Mouse (Mus musculus): Measurements from ENCODE around the gene Rbfox2.
A peak's percentile ranks its signal among the peaks of the same experiment; 100 is the strongest.
"Not testable (repeated sequence)": the region's sequence is repeated elsewhere in the genome, so short reads cannot be mapped to it uniquely, and the experiment has no call there.

Rbfox2 gene

GRCm38 (mm10) chr15:77273947-77274346 is 32.9 kb downstream of the Rbfox2 start:
- DNase-seq (ENCODE audit: low read depth) = no peak

- no peak for DNase-seq (ENCODE audit: low read depth)
Measured at GRCm38 (mm10) chr15:77271285-77271684, 35.5 kb downstream of the Rbfox2 start.

DNA sequence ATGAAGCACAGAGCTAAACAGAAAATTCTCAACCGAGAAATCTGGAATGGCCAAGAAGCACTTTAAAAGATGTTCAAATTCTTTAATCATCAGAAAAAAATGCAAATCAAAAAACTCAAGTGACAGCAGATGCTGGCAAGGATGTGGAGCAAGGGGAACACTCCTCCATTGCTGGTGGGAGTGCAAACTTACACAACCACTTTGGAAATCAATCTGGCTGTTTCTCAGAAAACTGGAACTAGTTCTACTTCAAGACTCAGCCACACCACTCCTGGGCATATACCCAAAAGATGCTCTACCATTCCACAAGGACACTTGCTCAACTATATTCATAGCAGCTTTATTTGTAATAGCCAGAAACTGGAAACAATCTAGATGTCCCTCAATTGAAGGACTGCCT is 37.3 kb downstream of the Rbfox2 start:
- DNase-seq (ENCODE audit: low read depth) = not testable (repeated sequence)

- no peak for DNase-seq (ENCODE audit: low read depth)
Measured at GRCm38 (mm10) chr15:77268415-77268814, 38.4 kb downstream of the Rbfox2 start.

GRCm38 (mm10) chr15:77265318-77265717 is 41.5 kb downstream of the Rbfox2 start:
- no peak for DNase-seq (ENCODE audit: low read depth)

DNA sequence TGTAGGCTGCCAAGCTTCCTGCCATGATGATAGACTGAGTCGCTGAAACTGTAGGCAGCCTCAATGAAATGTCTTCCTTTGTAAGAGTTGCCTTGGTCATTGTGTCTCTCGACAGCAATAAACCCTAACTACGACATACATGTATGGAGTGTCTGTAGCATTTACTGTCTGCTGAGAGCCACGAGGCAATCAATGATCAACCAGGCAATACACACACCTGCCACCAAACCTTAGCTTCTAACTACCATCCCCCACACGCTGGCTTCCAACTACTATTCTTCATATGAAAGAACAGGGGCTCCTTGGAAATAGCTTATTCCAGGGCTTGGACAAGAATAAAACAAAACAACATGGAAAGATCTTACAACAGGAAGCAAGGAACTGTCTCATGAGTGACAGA is 42.5 kb downstream of the Rbfox2 start:
- DNase-seq (ENCODE audit: low read depth) = no peak

GRCm38 (mm10) chr15:77262782-77263181 is 44.0 kb downstream of the Rbfox2 start:
- DNase-seq (ENCODE audit: low read depth) = no peak

GRCm38 (mm10) chr15:77257437-77258229 is 49.2 kb downstream of the Rbfox2 start:
- peak; percentile 8 for DNase-seq (ENCODE audit: low read depth)

DNA sequence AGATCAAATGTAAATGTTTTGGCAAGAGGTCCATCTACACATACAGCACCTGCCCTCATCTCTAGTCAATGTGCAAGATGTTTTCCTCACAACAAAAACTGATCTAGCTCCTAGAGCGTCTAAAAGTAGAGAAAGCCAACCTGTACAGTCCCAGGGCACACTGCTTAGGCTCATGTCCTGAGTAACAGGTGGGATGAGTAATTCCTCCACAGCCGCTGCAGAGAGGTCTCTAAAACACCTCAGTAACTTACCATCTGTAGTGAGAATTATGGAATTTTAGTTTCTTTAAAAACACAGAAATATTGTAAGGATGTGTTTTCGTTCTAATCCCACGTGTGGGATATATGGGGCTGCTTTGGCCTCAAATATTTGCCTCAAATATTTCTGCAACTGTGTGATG is 50.0 kb downstream of the Rbfox2 start:
- DNase-seq (ENCODE audit: low read depth) = no peak

GRCm38 (mm10) chr15:77254636-77255035 is 52.2 kb downstream of the Rbfox2 start:
- no peak for DNase-seq (ENCODE audit: low read depth)

- DNase-seq (ENCODE audit: low read depth) = no peak
Measured at GRCm38 (mm10) chr15:77254128-77254527, 52.7 kb downstream of the Rbfox2 start.

GRCm38 (mm10) chr15:77251706-77252105 is 55.1 kb downstream of the Rbfox2 start:
- no peak for DNase-seq (ENCODE audit: low read depth)

DNA sequence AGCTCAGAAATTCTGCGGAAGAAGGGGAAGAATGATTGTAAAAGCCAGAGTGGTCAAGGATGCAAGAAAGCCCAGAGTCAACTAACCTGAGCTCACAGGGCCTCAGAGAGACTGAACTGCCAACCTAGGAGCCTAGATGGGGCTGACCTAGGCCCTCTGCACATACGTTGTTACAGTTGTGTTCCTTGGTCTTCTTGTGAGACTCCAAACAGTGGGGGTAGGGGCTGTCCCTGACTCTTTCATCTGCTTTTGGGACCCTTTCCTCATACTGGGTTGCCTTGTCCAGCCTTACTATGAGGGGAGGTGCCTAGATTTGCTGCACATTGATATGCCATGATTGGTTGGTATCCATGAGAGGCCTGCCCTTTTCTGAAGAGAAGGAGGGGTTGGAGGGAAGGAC is 56.0 kb downstream of the Rbfox2 start:
- DNase-seq (ENCODE audit: low read depth) = no peak

DNA sequence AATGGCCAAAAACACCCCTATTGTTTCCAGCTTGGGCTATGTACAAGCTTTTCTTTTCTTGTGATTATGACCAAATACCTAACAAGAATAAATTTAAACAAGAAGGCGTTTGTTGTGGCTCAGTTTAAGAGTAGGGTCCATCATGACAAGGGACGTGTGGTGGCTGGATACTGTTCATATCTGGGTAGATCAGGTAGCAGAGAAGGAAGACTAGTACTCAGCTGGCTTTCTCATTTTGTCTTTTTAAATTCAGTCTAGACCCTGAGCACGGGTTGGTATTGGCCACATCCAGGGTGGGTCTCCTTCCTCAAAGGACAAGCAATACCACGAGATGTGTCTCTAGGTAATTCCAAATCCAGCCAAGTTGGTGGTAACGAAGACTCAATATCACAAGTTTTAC is 57.4 kb downstream of the Rbfox2 start:
- DNase-seq (ENCODE audit: low read depth) = no peak

GRCm38 (mm10) chr15:77245418-77246365 is 61.1 kb downstream of the Rbfox2 start:
- DNase-seq (ENCODE audit: low read depth) = no peak

DNA sequence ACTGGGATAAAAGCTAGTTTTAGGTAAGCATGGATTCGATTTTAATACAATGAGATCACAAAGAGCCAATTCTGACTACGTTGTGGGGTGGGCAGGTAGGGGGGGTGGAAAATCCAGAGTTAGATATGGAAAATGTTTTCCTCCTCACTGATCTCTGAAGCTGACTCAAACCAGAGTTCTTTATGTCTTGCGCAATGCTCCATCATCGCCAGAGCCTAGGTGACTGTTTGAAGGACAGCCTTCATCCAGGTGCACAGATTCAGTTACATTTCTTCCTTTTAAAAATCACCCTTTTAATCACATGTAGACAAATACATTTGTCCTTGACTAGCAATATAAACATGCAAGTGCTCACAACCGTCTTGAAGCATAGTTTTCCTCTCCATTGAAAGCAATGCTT is 62.2 kb downstream of the Rbfox2 start:
- DNase-seq (ENCODE audit: low read depth) = no peak

DNA sequence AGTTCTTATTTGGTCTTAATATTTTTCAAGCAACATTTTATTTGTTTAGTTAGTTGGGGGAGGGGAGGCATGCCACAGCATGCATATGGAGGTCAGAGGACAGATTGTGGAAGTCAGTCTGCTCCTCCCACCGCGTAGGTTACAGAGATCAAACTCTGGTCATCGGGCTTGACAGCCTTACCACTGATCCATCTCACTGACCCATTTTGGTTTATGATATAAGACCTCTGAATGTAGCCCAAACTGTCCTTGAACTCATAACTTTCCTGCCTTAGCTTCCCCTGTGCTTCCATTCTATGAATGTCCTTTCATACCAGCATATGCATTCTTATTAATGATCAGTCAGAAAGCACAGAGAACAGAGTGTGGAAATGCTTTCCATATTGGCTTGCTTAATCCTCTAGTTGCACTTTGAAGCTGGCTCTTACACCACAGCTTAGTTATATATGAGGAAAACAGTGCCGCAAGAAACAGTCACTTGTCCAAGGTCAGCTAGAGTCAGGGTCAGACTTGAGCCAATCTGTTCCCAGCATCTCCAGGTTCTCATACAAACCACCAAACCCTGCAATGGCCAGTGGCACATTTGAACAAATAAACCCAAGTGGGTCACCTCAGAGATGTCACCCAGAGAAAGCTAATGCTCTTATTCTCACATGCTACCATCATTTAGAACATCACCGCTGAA is 62.8 kb downstream of the Rbfox2 start:
- DNase-seq (ENCODE audit: low read depth) = no peak

DNA sequence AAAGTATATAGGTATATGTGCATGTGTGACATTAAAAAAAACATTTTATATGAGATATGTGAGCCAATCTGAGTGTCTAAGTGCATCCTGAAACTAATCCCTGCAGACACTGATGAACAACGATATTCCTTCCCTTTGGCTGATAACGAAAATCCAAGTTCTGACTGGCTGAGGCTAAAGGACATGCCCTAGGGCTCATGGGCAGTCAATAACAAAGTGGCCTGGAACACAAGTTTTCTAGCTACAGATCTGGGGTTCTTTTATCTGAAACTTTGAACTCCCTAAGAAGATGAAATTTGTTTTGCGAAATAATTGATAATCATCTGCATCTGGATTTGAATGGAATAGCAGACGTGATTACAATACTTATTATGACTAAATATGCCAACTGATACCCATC is 66.2 kb downstream of the Rbfox2 start:
- no peak for DNase-seq (ENCODE audit: low read depth)

GRCm38 (mm10) chr15:77239564-77239963 is 67.2 kb downstream of the Rbfox2 start:
- DNase-seq (ENCODE audit: low read depth) = no peak

DNA sequence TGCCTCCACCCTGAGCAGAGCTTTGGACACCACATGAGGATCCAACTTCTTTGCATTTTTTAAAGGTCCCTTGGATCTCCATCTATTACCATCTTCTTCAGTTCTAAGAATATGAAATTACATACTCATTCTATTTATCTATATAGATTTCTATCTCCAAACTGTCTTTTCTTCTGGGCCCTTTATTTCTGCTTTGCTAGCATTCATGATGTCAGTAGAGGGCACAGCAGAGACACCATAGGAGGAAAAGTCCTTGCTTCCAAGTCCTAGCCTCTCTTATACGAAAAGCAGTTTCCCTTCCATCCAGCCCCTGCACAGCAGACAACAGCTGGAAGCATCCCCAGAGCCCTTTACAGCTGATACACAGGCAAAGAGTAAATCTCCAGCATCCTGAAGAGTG is 69.1 kb downstream of the Rbfox2 start:
- no peak for DNase-seq (ENCODE audit: low read depth)

DNA sequence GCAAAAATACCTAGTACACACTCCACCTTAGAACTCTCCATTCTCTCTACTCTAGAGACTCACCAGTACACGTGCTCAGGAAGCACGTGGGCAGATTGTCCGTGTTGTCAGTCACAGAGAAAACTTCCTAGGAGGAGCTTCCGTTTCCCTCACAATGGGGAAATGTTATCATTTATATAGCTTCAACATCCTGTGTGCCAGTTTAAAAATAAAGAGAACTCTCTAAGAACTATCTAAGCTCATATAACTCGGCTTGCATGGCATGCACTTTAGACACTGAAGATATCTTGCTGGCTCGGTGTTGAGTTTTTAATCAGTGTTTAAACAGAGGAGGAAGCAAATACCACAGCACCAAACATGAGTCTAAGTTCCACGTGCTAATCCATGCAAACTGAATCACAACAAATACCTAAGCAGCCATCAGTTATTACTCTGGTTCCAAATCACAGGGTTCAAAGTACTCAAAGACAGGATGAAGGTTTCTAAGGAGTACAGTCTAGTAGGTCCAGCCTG is 70.7 kb downstream of the Rbfox2 start:
- no peak for DNase-seq (ENCODE audit: low read depth)

DNA sequence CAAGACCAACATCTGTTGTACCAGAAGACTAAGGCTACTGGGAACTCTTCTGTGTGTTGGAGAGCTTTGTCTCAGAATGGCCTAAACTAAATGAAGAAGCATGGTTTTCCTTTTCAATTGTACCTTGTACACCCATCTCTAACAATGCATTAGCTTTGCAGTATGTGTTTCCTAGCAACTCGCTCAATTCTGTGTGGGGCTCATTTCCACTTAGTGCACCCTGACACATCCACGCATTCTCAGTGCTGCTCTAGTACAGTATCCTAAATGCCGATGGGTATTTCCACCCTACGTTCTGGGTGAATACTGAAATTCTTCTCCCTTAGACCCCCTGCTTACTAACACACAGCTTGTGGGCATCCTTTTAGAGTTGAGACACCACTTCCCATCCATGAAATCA is 71.3 kb downstream of the Rbfox2 start:
- DNase-seq (ENCODE audit: low read depth) = no peak

Measured in naive thymus-derived CD4-positive, alpha-beta T cell, adult 2 months (primary cell).